Mouse (Mus musculus) heart, postnatal 25 days (tissue): Measurements from ENCODE around the gene Sytl3. TPM values are rescaled to one million over a fixed set of nuclear protein-coding genes. Genes with fewer than 3 reads are reported as not detected.

Source experiments
- DNase-seq: peaks from one replicate; pipeline ENCODE4 v3.0.0; 2022; ENCODE audit warnings: low spot score
- intact Hi-C: fragments of 180-260 bp; cut with DNase I; formaldehyde crosslinking; loops from one replicate; pipeline ENCODE4 v1.15.1; 2025
- total RNA-seq, 2 experiments: library from RNA; stranded (reverse); gene quantifications; 2 replicates each; pipeline ENCODE4 v1.2.3; 2021

The Sytl3 gene
- total RNA-seq, 2 experiments from 2014 or later, result 0.39 to 0.57 TPM

DNA sequence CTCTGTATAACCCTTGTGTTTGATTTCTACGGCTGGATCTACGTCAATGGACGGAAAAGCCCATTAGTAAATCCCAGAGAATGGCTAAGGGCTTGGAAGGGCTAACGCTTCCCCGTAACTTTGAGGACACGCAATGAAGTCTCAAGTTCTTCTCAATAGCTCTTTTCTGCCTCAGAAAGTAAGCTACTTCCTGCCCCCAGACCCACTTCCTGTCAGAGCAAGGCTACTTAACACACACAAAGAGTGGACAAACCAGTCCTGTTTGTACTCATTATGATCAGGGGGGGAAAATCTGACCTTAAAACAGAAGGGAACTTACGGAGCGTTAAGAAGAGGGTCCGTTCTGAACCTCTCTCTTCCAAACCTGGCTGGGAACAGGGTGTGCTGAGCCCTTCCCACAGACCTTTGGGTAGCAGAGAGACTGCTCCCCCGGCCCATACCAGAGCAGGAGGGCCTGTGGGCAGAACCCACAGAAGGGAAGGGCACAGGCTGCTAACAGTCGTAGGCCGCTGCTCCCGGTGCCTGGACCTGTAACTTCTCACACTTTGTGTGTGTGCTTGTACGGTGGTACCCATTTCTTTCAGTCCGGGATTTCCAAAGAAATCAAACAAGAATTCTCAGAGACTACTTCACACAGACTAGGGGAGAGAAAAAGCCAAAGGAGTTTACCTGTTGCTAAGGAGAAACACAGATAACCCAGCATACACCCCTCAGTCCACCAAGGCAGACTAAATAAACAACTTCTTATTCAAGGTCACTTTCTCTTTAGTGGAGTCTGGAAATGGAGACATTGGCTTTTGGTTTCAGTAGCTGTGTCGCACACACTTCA is 113.0 kb downstream of the Sytl3 start:
- intact Hi-C loops, result no loop called here
- no peak for DNase-seq

DNA sequence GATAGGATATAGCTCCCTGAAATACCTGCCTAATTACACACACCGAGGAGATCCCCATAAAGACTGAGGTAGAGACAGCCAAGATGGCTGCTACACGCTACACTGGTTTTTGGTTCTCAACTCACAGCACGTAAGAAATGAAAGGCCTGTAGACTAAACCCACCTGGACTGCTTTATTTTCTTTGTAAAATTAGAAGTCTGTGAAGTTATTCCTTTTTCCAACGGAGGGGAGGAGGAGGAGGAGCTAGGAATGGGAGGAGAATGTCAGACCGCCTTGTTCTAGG is 113.5 kb downstream of the Sytl3 start:
- intact Hi-C loops, result no loop called here
- DNase-seq, result no peak

- intact Hi-C loops, result no loop called here
Measured at GRCm38 (mm10) chr17:6773249-6773966, 114.5 kb downstream of the Sytl3 start.

GRCm38 (mm10) chr17:6775221-6775620 is 116.3 kb downstream of the Sytl3 start:
- intact Hi-C loops, result loop anchor here (5.0 kb wide), 1 partner anchor 117 kb away; no protein-coding TSS in a partner anchor
- DNase-seq, result no peak

More at GRCm38 (mm10) chr17:6773249-6773966, 114.5 kb downstream of the Sytl3 start:
- no peak for DNase-seq

DNA sequence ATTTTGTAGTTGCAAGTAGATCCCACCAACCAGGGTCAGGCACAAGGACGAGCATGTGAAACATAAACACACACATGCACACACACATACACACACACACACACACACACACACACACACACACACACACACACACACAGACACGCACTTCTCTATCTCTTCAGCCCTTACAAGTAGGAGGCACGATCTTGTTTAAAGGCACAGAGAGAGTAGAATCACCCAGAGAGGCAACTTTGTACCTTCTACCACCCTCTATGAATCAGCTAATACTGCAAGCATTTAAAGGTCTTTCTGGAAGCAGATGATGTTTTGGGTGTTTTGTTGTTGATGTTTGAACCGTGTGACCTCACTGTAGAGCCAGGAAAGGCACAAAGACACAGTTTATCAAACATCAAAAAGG is 116.8 kb downstream of the Sytl3 start:
- DNase-seq, result no peak
- intact Hi-C loops, result loop anchor here (5.0 kb wide), 1 partner anchor 117 kb away; no protein-coding TSS in a partner anchor

DNA sequence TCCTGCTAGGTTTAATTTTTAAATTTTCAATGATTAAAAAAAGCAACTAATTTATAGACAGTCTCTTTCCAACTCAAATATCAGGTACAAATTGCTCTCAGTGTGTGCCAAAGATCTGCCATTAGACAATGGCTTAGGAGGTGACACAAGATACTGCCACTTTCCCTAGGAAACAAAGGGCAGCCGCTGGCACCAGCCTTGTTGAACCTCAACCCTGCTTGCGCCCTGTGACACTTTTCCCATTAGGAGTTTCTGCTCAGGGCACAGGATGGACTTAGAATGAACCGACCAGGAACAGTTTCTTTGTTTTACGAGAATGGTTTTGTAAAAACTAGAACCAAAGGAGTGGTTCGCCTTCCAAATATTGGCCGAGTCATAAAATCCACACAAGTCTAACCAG is 117.2 kb downstream of the Sytl3 start:
- DNase-seq, result no peak
- intact Hi-C loops, result loop anchor here (5.0 kb wide), 1 partner anchor 116 kb away; no protein-coding TSS in a partner anchor

DNA sequence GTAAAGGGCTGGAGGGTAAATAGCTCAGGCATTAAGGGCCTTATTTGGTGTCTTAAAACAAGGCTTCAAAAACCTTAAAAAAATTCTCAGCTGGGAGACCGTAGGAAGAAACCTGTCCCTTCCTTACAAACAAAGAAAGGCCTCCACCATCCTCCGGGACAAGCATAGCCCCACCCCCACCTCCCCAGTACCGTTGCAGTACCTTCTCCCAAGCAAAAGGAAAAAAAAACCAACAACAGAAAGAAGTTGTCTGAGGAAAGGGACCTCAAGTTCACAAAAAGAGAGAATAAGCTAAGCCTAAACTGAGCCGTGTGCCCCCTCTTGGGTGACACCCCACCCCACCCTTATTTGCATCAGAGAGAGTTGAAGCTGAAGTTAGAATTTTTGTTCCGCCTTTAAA is 117.7 kb downstream of the Sytl3 start:
- intact Hi-C loops, result loop anchor here (5.0 kb wide), 1 partner anchor 116 kb away; no protein-coding TSS in a partner anchor
- DNase-seq, result no peak

- DNase-seq, result no peak
- intact Hi-C loops, result loop anchor here (5.0 kb wide), 1 partner anchor 115 kb away; no protein-coding TSS in a partner anchor
Measured at GRCm38 (mm10) chr17:6777061-6777460, 118.2 kb downstream of the Sytl3 start.

- intact Hi-C loops, result loop anchor here (5.0 kb wide), 1 partner anchor 115 kb away; no protein-coding TSS in a partner anchor
- DNase-seq, result no peak
Measured at GRCm38 (mm10) chr17:6777629-6778331, 118.9 kb downstream of the Sytl3 start.

DNA sequence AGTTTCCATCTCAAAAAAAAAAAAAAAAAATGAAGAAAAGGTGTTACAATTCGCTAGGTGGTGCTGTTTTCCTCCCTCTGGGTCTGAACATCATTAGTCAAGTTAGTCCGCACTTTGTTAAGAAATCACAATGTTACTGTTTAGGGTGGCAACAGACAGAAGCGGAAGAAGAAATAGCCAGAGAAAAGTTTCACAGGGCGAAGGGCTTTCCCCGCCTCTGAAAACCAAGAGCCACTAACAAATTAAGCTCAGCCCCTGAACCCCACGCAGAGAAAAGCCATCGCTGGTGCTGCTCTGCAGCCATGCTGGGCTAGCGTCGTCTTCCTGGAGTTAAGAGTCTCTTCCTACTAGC is 119.4 kb downstream of the Sytl3 start:
- peak; percentile 25 for DNase-seq

DNA sequence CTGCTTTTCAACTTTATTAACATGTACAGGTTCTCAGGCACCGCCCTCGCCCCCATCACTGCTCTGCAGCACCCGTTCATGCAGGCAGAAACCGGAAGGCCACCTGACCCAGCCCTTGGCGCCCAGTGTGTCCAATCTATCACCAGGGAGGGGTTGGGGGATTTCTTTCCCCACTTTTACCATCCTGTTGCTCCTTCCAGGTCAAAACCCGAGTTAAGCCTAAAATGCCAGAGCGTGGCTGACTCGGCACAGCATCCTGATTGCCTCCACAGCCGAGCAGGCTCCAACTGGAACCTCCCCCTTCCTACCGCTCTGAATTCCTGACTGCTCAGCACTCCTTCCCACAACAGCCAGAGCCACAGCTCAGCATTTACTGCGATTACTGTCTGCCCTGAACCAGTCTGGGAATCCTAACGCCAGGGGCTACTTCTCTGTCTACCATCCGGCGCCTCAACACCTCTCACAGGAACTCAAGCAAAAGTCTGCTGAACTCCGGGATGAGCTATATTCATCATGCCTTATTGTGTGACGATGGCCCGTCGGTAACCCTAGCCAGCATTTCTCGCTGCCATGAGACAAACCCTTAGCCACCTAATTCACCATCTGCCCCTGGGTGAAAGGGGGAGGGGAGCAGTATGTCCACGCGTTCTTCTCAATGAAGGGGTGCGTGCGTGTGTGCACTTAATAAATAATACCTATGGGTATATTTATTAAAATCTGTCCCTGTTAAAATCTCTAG is 120.0 kb downstream of the Sytl3 start:
- intact Hi-C loops, result loop anchor here (5.0 kb wide), 1 partner anchor 113 kb away; no protein-coding TSS in a partner anchor
- peak; percentile 17 for DNase-seq

More for the DNA sequence above, 119.4 kb downstream of the Sytl3 start:
- intact Hi-C loops, result loop anchor here (5.0 kb wide), 1 partner anchor 114 kb away; no protein-coding TSS in a partner anchor

DNA sequence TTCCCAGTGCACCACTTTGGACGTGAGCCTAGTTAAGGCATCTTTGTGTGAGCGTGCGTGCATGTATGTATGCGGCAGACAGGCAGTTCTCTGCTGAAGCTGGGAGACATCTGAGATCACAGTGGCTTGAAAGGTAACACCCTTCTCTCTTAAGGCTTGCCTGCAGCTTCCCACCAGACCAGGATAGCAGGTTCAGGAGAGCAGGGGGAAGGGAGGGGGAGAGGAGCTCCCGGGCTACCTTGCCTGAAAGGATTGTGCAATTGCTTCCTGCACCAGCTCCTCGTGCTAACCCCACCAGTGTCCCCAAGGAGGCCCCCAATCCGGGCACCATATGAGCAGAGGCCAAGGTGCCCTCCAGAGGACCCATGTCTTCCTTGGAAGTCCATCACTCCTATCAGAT is 120.7 kb downstream of the Sytl3 start:
- intact Hi-C loops, result loop anchor here (5.0 kb wide), 2 partner anchors 37 to 113 kb away; no protein-coding TSS in a partner anchor
- no peak for DNase-seq

- no peak for DNase-seq
- intact Hi-C loops, result loop anchor here (5.0 kb wide), 1 partner anchor 38 kb away; no protein-coding TSS in a partner anchor
Measured at GRCm38 (mm10) chr17:6780521-6781115, 121.7 kb downstream of the Sytl3 start.

DNA sequence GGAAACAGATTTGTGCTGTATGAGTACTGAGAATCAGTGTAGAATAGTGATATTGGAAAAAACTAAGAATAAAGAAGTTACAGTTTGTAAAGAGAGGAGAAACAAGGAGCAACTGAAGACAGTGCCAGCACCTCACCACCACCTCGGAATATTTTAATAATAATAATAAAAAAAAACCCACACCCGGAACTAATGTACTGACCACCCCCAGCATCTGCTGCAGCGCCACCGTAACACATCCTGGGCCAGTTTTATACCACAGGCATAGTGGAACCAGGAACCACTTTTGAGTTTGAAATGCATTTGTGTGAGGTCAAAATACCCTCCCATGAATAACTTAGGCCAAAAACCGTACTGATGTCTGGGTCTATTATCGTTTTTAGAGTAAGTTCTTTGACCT is 122.4 kb downstream of the Sytl3 start:
- DNase-seq, result no peak
- intact Hi-C loops, result loop anchor here (5.0 kb wide), 1 partner anchor 39 kb away; no protein-coding TSS in a partner anchor

DNA sequence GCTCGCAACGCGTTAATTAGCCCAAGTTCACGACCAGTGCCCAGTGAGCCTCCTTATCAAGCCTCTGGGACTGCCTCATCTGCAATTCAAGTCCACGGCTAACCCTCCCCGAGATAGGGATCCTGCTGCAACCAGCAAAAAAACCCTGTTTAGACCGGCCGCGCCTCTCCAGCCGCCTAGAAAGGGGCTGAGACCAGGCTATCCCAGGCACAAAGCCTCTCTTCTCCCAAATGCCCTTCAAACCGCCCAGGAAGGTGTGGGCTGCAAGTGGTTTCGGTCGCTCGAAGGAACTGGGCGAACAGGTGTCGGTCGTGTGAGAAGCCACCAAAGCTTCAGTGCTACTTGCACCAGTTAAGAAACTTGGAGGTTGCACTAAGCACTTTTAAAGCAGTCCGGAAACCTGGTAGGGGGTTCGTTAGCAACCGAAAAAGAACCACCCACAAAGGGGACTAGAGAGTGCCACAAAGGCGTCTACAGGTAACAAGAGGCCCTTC is 123.2 kb downstream of the Sytl3 start:
- intact Hi-C loops, result loop anchor here (2.0 to 5.0 kb wide), 2 partner anchors 40 to 47 kb away; no protein-coding TSS in a partner anchor

DNA sequence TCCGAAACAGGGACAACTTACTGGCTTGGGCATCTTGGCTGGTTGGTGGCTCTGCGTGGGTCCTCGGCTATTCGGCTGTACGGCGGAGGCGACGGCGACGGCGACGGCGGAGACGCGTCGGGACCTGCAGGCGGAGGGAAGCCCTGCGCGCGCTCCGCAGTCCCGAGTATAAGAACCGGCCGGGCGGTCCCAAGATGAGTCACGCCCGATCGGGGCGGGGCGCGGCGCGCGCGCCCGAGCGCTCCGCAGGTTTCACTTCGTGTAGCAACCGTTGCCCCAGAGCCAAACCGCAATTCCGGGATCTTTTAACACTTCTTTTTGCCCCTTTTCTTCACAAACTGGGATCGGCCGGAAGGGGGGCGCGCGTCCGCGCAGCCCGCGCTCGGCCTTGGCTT is 123.7 kb downstream of the Sytl3 start, which contains the start of gene Ezr:
TSS of gene Ezr (minus strand) at position 174 of the 395 bp plus-strand sequence.
- intact Hi-C loops, result loop anchor here (2.0 to 5.0 kb wide), 2 partner anchors 40 to 46 kb away; no protein-coding TSS in a partner anchor
- peak; percentile 79 for DNase-seq

More for the DNA sequence above, 123.2 kb downstream of the Sytl3 start:
- DNase-seq, result no peak

- intact Hi-C loops, result loop anchor here (2.0 to 5.0 kb wide), 2 partner anchors 41 to 46 kb away; no protein-coding TSS in a partner anchor
- DNase-seq, result peak; percentile 31
Measured at GRCm38 (mm10) chr17:6783006-6783661, 124.2 kb downstream of the Sytl3 start.
